Mouse (Mus musculus) hindbrain, postnatal 0 days (tissue): ENCODE measurements around the gene Fhod1. TPM values are rescaled to one million over a fixed set of nuclear protein-coding genes. Genes with fewer than 3 reads are reported as not detected.

Source experiments
- ATAC-seq: fragments of 200-750 bp; cut with Nextera tagmentation; 2 replicates; pipeline ENCODE4 v1.8.0; 2017; ENCODE audit warnings: mild to moderate bottlenecking, moderate TSS enrichment, moderate library complexity
- DNase-seq: peaks from one replicate; pipeline ENCODE4 v3.0.0-alpha.2; 2015; ENCODE audit warnings: low spot score
- H3K27ac ChIP-seq: fragments of 300-500 bp; sonication (generic); 2 replicates; pipeline ENCODE4 v1.5.1; 2014; ENCODE audit warnings: mild to moderate bottlenecking
- H3K27me3 ChIP-seq: fragments of 300-500 bp; sonication (generic); 2 replicates; pipeline ENCODE4 v1.6.1; 2014; ENCODE audit warnings: low read length, mixed read lengths; ENCODE audit not compliant: insufficient read depth
- H3K36me3 ChIP-seq: fragments of 300-500 bp; sonication (generic); 2 replicates; pipeline ENCODE4 v1.6.1; 2014; ENCODE audit warnings: low read length, mixed read lengths; ENCODE audit not compliant: insufficient read depth
- H3K4me1 ChIP-seq: fragments of 300-500 bp; sonication (generic); 2 replicates; pipeline ENCODE4 v1.6.1; 2014; ENCODE audit warnings: antibody characterized with exemption, low read length, mixed read lengths; ENCODE audit not compliant: insufficient read depth
- H3K4me2 ChIP-seq: fragments of 300-500 bp; sonication (generic); 2 replicates; pipeline ENCODE4 v1.6.1; 2014; ENCODE audit warnings: low read depth, mild to moderate bottlenecking, low read length, moderate library complexity, mixed read lengths
- H3K4me3 ChIP-seq: fragments of 300-500 bp; sonication (generic); 2 replicates; pipeline ENCODE4 v1.5.1; 2014; ENCODE audit warnings: low read length
- H3K9ac ChIP-seq: fragments of 300-500 bp; sonication (generic); replicated peaks from 2 replicates; pipeline ENCODE4 v1.6.1; 2014; ENCODE audit warnings: mild to moderate bottlenecking, low read length, moderate library complexity, mixed read lengths
- H3K9me3 ChIP-seq: fragments of 300-500 bp; sonication (generic); 2 replicates; pipeline ENCODE4 v1.6.1; 2016; ENCODE audit warnings: low read length, mixed read lengths
- CTCF ChIP-seq: IDR thresholded peaks from 2 replicates; pipeline ENCODE4 v1.5.1; 2016; ENCODE audit warnings: antibody characterized with exemption, control low read depth, low read depth
- whole genome bisulfite sequencing: fragments of 180-500 bp; shearing (Covaris S2); extraction: QIAGEN DNeasy Blood & Tissue Kit; methylation state at CpG from one replicate; pipeline ENCODE4 v1.1.7; 2014; 5-methylcytosine and 5-hydroxymethylcytosine counted together
- polyA plus RNA-seq: library from polyadenylated mRNA; unstranded; fragments of >200 nt; fragmentation: Nextera tagmentation; extraction: Ambion mirVana; gene quantifications from 2 replicates; pipeline ENCODE4 v1.2.1, GENCODE M21; 2015
- total RNA-seq: library from RNA; depleted of rRNA; stranded (reverse); fragments of >200 nt; gene quantifications from 2 replicates; pipeline ENCODE4 v1.2.3, GENCODE M21; 2014; rRNA removed

Gene Fhod1
- 3.1 and 3.2 TPM in 2 replicates for total RNA-seq
- 0.45 and 1.1 TPM in 2 replicates for polyA plus RNA-seq

DNA sequence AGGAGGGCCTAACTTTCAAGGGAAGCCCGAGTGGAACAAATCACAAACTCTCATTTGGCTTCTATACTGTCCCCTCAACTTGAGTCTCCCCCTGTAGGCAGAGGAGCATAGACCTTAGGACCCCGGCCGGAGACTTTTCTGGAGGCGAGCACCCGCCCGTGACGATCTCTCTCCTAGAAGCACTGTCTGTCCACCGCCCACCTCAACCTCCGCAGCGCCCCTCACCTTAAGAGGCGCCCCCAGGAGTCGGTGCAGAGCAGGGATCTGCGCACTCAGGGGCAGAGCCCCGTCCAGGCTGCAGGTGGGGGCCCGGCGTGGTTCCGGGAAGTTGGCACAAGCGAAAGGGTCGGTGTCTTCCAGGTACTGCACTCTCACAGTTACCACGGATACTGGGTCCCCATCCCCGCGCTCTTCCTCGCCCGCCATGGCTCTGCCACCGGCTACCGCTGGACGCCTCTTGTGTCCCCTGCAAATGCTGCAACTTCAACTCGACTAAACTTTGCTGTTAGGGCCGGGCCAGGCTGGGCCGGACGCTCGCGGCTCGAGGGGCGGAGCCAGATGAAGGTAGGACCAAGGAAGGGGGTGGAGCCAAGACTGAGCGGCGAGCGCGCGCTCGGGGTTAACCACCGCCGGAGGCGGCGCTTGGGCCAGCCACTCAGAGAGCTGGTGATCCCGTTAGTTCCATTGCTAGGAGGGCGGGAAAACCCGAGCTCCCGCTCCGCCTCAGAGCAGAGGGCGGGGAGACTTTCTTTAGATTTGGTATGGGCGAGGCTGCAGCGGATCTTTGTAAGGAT, at the start of gene Fhod1:
Fhod1 (minus strand) TSS at position 526 of the 794 bp plus-strand sequence.
- H3K4me3 ChIP-seq: peak within 1 kb of the TSS; percentile 77
- H3K4me1 ChIP-seq: peaks cover 15% of the 10 kb centered on the region
- peak; percentile 87 for ATAC-seq
- peak; percentile 95 for DNase-seq
- H3K9ac ChIP-seq: peak within 1 kb of the TSS; percentile 77
- H3K4me2 ChIP-seq: peak within 1 kb of the TSS; percentile 100
- H3K36me3 ChIP-seq: no peaks in the 10 kb centered on the region
- WGBS: under 1% methylated on average over 53 of the region's 53 CpGs
- peak; percentile 41 for TF ChIP-seq CTCF
- no peaks in the 10 kb centered on the region for H3K27me3 ChIP-seq
- no peaks in the 10 kb centered on the region for H3K9me3 ChIP-seq
- peak within 1 kb of the TSS; percentile 83 for H3K27ac ChIP-seq

DNA sequence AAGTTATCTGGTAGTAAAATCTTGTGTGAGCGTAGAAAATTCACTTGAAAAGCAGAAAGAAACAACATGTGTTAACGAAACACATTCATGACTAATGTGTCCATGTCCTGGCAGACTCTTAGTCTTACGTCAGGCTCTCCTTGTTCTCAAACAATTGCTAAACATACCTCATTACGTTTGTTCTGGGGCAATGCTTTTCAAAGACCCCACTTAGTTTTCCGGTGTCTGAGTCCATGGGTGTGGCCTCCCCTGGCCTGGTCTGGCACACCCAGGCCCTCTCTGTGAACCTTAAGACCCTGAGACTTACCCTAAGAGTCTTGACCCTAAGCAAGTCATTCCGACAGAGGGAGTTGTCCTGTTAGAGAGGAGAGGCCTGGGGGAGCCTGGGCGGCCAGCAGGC, 46.2 kb upstream of the Fhod1 start:
- ATAC-seq (no peak), DNase-seq (no peak)
- 63% methylated on average over 7 of the region's 7 CpGs for WGBS

DNA sequence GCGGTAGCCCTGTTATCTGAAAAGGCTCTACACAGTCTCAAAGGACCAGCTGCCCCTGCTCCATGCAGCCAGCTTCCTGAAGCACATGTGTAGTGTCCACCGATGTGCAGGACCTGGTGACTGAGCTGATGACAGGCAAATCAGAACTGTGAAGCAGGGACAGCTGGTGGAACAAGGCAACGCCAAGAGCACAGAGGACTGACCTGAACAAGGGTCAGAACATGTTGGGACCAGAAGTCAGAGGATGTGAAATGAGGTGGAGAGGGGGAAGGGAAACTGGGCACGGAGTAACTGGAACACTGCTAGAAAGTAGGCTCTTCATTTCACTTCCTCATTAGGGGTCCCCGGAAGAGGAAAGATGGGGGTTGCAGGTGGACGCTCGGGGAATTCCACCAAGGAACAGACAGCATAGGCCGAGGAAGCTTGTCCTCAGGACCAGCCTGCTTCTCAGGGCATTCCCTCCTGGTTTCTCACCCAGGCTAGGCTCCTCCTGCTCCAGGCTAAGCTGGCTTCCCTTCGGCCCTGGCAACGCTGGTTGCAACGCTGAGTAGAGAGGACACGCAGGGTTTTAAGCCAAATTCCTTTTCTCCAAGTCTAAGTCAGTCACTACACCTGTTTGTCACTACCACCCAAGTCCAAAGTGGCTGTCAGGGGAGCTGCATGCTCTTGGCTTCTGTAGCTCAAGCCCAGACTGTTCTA, 45.5 kb upstream of the Fhod1 start:
- Histone ChIP-seq H3K27ac (no peak overlapping the region), H3K4me2 (no peak overlapping the region), H3K4me1 (no peaks in the 10 kb centered on the region), H3K9ac (no peak overlapping the region), H3K27me3 (no peaks in the 10 kb centered on the region), H3K36me3 (no peaks in the 10 kb centered on the region), H3K9me3 (no peaks in the 10 kb centered on the region), H3K4me3 (no peak overlapping the region)
- no peak for TF ChIP-seq CTCF
- no peak for ATAC-seq
- no peak for DNase-seq
- WGBS: 84% methylated on average over 12 of the region's 12 CpGs

More for the DNA sequence above, 46.2 kb upstream of the Fhod1 start:
- no peak overlapping the region for H3K4me2 ChIP-seq
- no peaks in the 10 kb centered on the region for H3K27me3 ChIP-seq
- H3K4me1 ChIP-seq: no peaks in the 10 kb centered on the region
- H3K27ac ChIP-seq: no peak overlapping the region
- H3K36me3 ChIP-seq: no peaks in the 10 kb centered on the region
- H3K4me3 ChIP-seq: no peak overlapping the region
- H3K9ac ChIP-seq: no peak overlapping the region
- TF ChIP-seq CTCF: no peak
- no peaks in the 10 kb centered on the region for H3K9me3 ChIP-seq

DNA sequence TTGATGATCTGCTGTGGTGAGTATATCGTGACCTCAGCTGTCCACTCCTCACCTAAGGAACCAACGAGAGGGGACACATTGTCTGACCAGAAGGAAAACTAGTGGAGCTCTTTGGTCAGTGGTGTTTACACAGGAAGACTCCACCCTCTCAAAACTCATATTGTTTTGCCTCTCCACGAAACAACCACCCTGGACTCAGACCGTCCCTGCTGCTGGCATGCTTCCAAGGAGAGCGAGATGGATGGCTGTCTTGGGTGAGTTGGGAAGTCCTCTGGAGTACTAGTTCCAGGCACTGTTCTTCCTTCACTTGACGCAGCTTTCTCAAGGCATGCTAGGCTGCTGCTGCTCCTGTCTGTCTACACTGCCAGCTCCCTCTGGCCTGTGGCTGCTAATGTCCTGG, 41.3 kb upstream of the Fhod1 start:
- Histone ChIP-seq H3K27me3 (no peaks in the 10 kb centered on the region), H3K4me1 (no peaks in the 10 kb centered on the region), H3K9me3 (no peaks in the 10 kb centered on the region), H3K9ac (no peak overlapping the region), H3K4me2 (no peak overlapping the region), H3K36me3 (no peaks in the 10 kb centered on the region), H3K4me3 (no peak overlapping the region), H3K27ac (no peak overlapping the region)
- no peak for DNase-seq
- WGBS: 63% methylated on average over 6 of the region's 6 CpGs
- ATAC-seq: no peak
- TF ChIP-seq CTCF: no peak

DNA sequence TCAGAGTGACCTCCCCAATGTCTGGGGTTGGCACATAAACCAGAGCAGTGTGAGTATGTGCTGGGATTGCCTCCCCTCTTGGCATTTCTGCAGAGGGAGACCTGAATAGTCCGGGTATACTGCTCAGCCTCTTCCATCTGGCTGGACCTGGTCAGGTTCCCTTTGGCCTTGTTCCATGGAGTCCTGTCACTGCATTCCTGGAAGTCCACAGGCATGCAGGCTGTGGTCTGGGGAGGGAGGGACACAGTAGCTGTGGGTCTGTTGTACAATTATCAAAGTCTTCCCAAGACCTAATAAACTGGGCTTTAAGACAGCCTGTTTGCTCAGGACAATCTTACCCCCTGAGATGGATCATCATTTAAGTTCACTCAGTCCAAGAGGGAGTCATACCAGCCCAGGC, 39.4 kb upstream of the Fhod1 start:
- no peak for TF ChIP-seq CTCF

DNA sequence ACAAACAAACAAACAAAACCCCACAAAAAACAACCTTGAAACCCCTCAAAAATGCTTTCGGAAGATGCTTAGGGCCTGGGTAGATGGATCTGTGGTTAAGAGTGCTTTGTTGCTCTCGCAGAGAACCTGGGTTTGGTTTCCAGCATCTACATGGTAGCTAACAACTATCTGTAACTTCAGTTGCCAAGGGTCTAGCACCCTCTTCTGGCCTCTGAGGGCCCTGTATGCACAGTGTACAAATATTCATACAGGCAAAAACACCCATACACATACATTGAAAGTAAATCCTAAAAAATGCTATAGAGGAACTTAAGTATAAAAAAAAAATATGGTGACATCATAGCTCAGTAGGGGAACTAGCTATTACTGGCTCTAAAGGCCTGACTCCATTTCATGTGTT, 36.3 kb upstream of the Fhod1 start:
- no peaks in the 10 kb centered on the region for H3K9me3 ChIP-seq
- no peaks in the 10 kb centered on the region for H3K36me3 ChIP-seq
- DNase-seq: no peak
- H3K9ac ChIP-seq: no peak overlapping the region
- H3K27ac ChIP-seq: no peak overlapping the region
- no peaks in the 10 kb centered on the region for H3K27me3 ChIP-seq
- H3K4me2 ChIP-seq: no peak overlapping the region
- no peak overlapping the region for H3K4me3 ChIP-seq
- no peaks in the 10 kb centered on the region for H3K4me1 ChIP-seq
- 98% methylated on average over 2 of the region's 2 CpGs for WGBS
- no peak for ATAC-seq
- TF ChIP-seq CTCF: no peak

More for the DNA sequence above, 39.4 kb upstream of the Fhod1 start:
- no peak overlapping the region for H3K27ac ChIP-seq
- H3K9ac ChIP-seq: no peak overlapping the region
- H3K4me3 ChIP-seq: no peak overlapping the region
- no peaks in the 10 kb centered on the region for H3K4me1 ChIP-seq
- H3K4me2 ChIP-seq: no peak overlapping the region
- DNase-seq (no peak), ATAC-seq (no peak)
- no peaks in the 10 kb centered on the region for H3K9me3 ChIP-seq
- H3K36me3 ChIP-seq: no peaks in the 10 kb centered on the region
- H3K27me3 ChIP-seq: no peaks in the 10 kb centered on the region
- WGBS: 56% methylated on average over 1 of the region's 1 CpGs
